8 mouse cellular contexts compared by ENCODE assay signal in the genomic region with DNA sequence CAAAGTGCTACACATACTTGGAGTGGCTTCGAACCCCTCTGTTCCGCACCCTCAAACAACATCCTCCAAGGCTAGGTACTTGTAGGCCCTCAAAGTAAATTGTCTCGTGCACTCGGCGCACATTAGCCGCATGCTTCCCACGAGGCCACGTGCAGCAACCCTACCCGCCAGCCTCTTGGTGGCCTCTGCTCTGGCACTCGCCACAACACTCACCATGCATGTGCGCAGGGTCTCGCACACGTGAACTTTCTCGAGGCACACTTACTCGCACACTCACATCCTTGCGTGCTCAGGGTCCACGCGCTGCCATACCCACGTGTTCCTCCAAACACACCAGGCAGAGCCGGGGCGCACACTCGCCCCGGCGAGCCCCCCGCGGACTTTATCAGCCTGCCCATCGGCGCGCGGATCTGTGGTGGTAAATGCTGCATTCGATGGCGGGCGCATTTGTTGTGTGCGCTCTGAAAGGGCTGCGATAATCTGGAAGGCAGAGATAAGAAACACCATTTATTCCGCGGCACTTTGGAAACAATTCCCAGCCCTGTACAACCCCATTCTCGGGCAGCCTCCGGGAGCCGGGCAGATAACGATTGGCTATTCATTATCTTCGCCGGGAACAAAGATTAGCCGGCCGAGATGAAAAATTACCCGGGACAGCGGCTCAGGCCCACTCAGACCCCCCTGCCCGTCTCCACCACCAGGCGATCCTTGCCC. TPM values are rescaled to one million over a fixed set of nuclear protein-coding genes. Genes with fewer than 3 reads are reported as not detected.
DNase-seq lines count a peak whose midpoint lies in the region; ATAC-seq and TF ChIP-seq lines count a peak whose summit lies in the region.

No protein-coding gene starts in this region.

- TF ChIP-seq CTCF in E14TG2a.4 (conservative IDR thresholded peaks at IDR 0.05; ENCODE audit: low read length) = no peak

- 0 out of 2 replicates have a peak, but pooled peaks cover 6% of the 10 kb centered on the region for H3K9me3 ChIP-seq in E14TG2a.4 (ENCODE audit: low read length)
- no peaks in the 10 kb centered on the region for H3K9me3 ChIP-seq in hindbrain, embryonic 12.5 days (replicated peaks)
- H3K9me3 ChIP-seq in lung, embryonic 16.5 days (ENCODE audit: control insufficient read depth, low read length) = no peaks in the 10 kb centered on the region

- no peaks in the 10 kb centered on the region for H3K36me3 ChIP-seq in E14TG2a.4 (ENCODE audit: insufficient read depth, low read length)
- no peaks in the 10 kb centered on the region for H3K36me3 ChIP-seq in hindbrain, embryonic 12.5 days
- no peaks in the 10 kb centered on the region for H3K36me3 ChIP-seq in lung, embryonic 16.5 days (ENCODE audit: control insufficient read depth, insufficient read depth, low read length)

- peak overlapping the region; percentile 57 for H3K4me2 ChIP-seq in hindbrain, embryonic 12.5 days (replicated peaks)
- no peak overlapping the region for H3K4me2 ChIP-seq in lung, embryonic 16.5 days (ENCODE audit: low read depth, low read length)

- no peak overlapping the region for H3K9ac ChIP-seq in hindbrain, embryonic 12.5 days
- H3K9ac ChIP-seq in lung, embryonic 16.5 days (ENCODE audit: low read length) = no peak overlapping the region

- peak overlapping the region; percentile 2; the same call in 1 of the 2 replicates for H3K27ac ChIP-seq in hindbrain, embryonic 12.5 days
- H3K27ac ChIP-seq in lung, embryonic 16.5 days (ENCODE audit: low read length) = no peak overlapping the region

- 2% methylated on average over 49 of the region's 49 CpGs for WGBS in hindbrain, embryonic 12.5 days
- WGBS in lung, embryonic 16.5 days = 2% methylated on average over 49 of the region's 49 CpGs

- H3K4me1 ChIP-seq in E14TG2a.4 (replicated peaks; ENCODE audit: low read depth, low read length) = peaks cover 47% of the 10 kb centered on the region
- peaks cover 29% of the 10 kb centered on the region for H3K4me1 ChIP-seq in hindbrain, embryonic 12.5 days
- peaks cover 16% of the 10 kb centered on the region for H3K4me1 ChIP-seq in lung, embryonic 16.5 days (replicated peaks; ENCODE audit: control insufficient read depth, insufficient read depth, low read length)

- peak; percentile 55 for DNase-seq in ZHBTc4 (ENCODE audit: low read depth, low spot score)
- no peak for DNase-seq in right cerebral cortex, postnatal 4 days
- DNase-seq in ovary, postnatal 36 days (ENCODE audit: low spot score) = no peak
- DNase-seq in urinary bladder, postnatal 25 days (ENCODE audit: low spot score) = no peak
- DNase-seq in left cerebral cortex, adult 11 months (ENCODE audit: low spot score) = no peak

- peaks cover 86% of the 10 kb centered on the region for H3K27me3 ChIP-seq in E14TG2a.4 (ENCODE audit: insufficient read depth, low read length)
- H3K27me3 ChIP-seq in hindbrain, embryonic 12.5 days = peaks cover 95% of the 10 kb centered on the region
- H3K27me3 ChIP-seq in lung, embryonic 16.5 days (ENCODE audit: control insufficient read depth, insufficient read depth, low read depth, low read length) = peaks cover 74% of the 10 kb centered on the region

- ATAC-seq in hindbrain, embryonic 12.5 days (ENCODE audit: low FRiP score) = peak; percentile 15
- ATAC-seq in lung, embryonic 16.5 days (ENCODE audit: low read depth) = 0 out of 2 replicates have a peak, but pooled peaks have one; percentile 1

- peak overlapping the region; percentile 73 for H3K4me3 ChIP-seq in E14TG2a.4 (replicated peaks; ENCODE audit: low read length)
- peak overlapping the region; percentile 37 for H3K4me3 ChIP-seq in hindbrain, embryonic 12.5 days
- H3K4me3 ChIP-seq in lung, embryonic 16.5 days (ENCODE audit: low read length) = no peak overlapping the region; the same call in 1 of the 2 replicates

RNA-seq across cellular contexts. Expression of gene Gata2, which starts 3.2 kb away (rescaled TPM):
- polyA plus RNA-seq in hindbrain, embryonic 12.5 days (2016; fragmentation: Nextera tagmentation; extraction: Ambion mirVana) = 29.4 and 43.6 TPM in 2 replicates
- 23.6 and 23.9 TPM in 2 replicates for polyA plus RNA-seq in lung, embryonic 16.5 days (2015; fragmentation: Nextera tagmentation; extraction: Ambion mirVana)

RNA-seq across cellular contexts. Expression of gene Dnajb8, which starts 31.6 kb away (rescaled TPM):
- not detected in 2 replicates for polyA plus RNA-seq in hindbrain, embryonic 12.5 days (2016; fragmentation: Nextera tagmentation; extraction: Ambion mirVana)
- not detected in 2 replicates for polyA plus RNA-seq in lung, embryonic 16.5 days (2015; fragmentation: Nextera tagmentation; extraction: Ambion mirVana)
